Mouse (Mus musculus) G1E-ER4 (cell line): ENCODE measurements around the gene Olfr1368. TPM values are rescaled to one million over a fixed set of nuclear protein-coding genes. Genes with fewer than 3 reads are reported as not detected.

Experiments
- GATA1 ChIP-seq: IDR thresholded peaks from one replicate; pipeline ENCODE4 v1.8.0; 2012; ENCODE audit warnings: low read length, inconsistent platforms
- polyA plus RNA-seq: library from polyadenylated mRNA; stranded (reverse); fragments of >175 nt; gene quantifications from 2 replicates; pipeline ENCODE4 v1.2.3, GENCODE M21; 2012

Gene Olfr1368
- polyA plus RNA-seq = not detected in 2 replicates

DNA sequence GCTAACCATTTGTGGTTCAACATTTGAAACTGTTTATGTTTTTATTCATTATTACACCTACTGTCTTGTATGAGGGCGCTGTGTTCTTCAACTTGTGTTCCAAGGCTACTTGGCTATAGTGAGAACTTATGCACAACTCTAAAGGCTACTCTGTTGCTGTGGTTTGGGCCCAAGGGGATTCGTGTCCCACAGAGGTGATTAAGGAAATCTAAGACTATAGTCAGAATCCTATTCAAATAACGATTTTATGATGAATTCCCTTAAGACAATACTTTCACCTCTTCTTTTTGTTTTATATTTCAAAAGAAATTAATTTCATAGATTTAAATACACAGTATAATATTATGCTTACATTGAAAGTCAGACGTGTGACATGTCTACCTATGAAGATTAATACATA is at the start of gene Olfr1368:
Olfr1368 (minus strand) TSS at position 101 of the 400 bp plus-strand sequence.
- TF ChIP-seq GATA1 = no peak

DNA sequence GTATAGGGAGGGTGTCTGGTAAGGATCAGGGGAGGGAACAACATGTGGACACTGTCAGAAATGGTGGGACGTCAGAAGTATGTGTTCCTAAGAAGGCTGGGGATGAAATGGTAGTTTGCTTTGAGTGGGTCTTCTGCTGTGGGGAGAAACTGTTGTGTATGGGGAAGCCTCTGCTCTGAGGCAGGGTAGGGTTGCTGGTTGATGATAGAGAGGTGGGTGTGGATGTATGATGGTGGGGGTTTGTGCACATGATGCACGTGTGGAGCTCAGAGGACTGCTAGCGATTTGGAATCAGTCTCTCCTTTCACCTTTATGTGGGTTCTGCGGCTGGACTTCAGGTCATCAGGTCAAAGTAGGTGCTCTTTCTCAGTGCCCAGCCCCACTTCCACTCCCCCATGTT is 39.9 kb upstream of the Olfr1368 start:
- TF ChIP-seq GATA1 = no peak

GRCm38 (mm10) chr13:21183661-21184060 is 38.0 kb upstream of the Olfr1368 start:
- no peak for TF ChIP-seq GATA1

- TF ChIP-seq GATA1 = no peak
These were observed 37.4 kb upstream of the Olfr1368 start for GRCm38 (mm10) chr13:21183066-21183465.

- no peak for TF ChIP-seq GATA1
These were observed 36.3 kb upstream of the Olfr1368 start for GRCm38 (mm10) chr13:21181996-21182395.

DNA sequence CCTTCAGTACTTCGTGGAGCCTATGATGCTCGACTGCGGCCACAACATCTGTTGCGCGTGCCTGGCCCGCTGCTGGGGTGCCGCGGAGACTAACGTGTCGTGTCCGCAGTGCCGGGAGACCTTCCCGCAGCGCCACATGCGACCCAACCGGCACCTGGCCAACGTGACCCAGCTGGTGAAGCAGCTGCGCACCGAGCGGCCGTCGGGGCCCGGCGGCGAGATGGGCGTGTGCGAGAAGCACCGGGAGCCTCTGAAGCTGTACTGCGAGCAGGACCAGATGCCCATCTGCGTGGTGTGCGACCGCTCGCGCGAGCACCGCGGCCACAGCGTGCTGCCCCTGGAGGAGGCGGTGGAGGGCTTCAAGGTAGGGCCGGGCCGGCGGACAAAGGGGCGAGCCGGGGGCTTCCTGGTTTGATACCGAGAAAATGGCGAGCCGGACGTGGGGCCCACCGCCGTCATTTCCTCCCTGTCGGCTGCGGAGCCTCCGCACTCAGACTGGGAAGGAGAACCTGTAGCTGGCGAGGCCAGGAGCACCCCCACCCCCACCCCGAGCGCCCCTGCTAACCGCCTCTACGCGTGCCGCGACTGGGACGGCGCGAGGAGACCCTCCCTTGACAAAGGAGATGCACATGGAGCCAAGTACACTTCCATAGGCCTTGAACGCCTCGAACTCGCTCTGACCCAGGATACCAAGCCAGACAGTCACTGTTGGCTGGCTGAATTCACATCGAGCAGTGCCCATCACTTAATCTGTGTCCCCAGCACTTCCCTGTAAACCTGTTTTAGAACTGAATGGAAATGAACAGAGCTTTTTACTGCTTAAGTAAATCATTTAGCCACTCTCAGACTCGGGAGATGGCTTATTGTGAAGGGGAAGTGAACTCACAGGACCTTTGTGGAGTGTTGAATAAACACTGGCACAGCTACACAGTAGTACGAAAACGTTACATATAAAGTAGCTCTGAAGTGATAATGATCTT is 35.2 kb upstream of the Olfr1368 start:
- no peak for TF ChIP-seq GATA1

DNA sequence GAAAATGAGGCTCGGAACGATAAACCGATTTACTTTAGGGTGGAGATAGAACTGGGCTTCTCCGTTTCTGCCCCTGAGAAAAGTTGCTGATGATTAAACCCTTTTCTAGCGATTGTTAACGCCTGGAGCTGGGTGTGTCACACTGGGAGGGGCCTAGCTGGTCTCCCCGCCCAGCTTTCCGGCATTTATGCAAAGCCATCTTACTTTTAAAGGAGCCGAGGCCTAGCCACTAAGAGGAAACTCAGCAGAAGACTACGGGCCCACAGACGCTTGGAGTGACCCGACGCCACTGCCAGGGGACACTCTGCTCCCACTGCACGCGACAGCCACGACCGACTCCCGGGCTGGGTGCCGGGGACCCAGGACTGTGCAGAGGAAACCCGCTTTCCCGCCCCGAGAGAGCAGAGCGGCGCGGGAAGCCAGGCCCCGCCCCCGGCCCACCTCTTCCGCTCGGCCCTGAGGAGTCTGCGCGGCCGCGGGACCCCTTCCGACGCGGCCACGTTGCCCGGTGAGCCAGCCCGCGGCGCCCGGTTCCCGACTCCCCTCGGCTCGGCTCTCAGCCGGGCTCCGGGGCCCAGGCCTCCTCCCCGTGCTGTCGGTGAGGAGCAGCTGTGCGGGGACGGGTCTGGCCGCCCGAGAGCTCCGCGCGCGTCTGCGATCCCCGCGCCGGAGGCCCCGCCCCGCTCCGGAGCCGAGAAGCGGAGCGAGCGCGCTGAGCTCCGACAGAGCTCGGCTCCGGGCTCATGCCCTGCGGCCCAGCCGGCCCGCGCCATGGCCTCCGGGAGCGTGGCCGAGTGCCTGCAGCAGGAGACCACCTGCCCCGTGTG is 34.3 kb upstream of the Olfr1368 start:
- TF ChIP-seq GATA1 = no peak

DNA sequence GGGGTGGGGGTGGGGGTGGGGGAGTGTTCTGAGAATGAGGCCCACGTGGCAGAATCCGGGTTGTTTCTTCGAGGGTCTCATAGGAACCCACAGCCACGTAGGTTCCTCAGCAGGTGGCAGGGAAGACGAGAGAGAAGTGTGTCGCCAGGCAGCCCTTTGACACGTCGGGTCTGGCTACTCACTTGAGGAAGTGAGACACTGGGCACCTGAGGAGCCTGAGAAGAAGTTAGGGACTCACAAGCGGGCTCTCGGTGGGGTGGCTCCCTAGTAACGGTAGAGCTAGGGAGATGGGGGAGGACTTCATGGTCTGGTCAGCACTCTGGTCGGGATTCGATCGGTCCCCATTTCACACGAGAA is 33.7 kb upstream of the Olfr1368 start, which contains the start of gene Trim27:
Trim27 (plus strand) TSS at position 79 of the 357 bp plus-strand sequence.
- no peak for TF ChIP-seq GATA1

- TF ChIP-seq GATA1 = no peak
These were observed 32.7 kb upstream of the Olfr1368 start for GRCm38 (mm10) chr13:21178364-21178763.

GRCm38 (mm10) chr13:21177657-21178056 is 32.0 kb upstream of the Olfr1368 start:
- TF ChIP-seq GATA1 = no peak

- TF ChIP-seq GATA1 = no peak
These were observed 31.1 kb upstream of the Olfr1368 start for GRCm38 (mm10) chr13:21176733-21177132.

DNA sequence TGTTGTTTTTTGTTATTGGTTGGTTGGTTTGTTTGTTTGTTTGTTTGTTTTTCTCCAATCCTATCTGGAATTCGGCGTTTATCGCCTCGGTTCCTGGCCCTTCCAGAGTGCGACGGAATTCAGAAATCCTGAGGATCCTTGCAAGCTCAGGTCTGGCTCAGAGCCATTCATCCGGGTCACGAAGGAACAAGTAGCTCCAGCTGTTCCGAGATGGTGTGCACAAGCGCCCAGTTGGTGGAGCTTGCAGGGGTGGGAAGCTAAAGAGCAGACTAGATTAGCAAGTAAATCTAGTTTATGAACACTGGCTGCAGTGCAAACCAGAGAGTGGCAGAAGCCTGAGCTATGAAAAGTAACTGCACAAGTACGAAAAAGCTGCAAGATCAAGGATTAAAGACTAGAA is 27.4 kb upstream of the Olfr1368 start:
- no peak for TF ChIP-seq GATA1

DNA sequence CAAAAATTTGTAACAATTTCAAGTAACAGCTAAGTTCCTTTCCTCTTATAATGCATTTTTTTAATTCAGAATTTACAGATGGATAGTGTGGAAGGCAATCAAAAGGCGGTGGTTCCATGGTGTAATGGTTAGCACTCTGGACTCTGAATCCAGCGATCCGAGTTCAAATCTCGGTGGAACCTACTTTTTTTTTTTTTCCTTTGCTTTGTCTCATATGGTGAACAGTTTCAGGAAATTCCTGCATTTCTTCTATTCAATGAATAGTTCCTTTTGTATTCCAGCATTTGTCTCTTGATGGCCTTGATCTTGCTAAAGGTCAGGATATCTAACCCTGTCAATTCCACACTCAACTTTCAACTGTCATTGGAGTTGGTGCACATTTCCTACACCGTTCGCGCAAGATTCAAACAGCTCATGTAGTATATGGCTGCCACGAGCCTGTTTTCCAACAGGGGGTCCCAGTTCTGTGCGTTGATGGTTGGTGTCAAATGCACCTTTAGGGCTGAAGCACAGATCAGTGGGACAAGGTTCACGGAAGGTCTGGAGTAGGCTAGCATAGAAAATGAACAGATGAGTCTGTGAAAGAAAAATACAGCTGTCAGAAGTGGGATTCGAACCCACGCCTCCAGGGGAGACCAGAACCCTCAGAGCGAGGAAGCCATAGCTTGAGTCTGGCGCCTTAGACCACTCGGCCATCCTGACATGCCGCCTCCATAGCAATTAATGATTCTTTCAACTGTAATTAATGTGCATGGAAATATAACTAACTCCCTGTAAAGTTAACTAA is 26.8 kb upstream of the Olfr1368 start:
- TF ChIP-seq GATA1 = no peak

DNA sequence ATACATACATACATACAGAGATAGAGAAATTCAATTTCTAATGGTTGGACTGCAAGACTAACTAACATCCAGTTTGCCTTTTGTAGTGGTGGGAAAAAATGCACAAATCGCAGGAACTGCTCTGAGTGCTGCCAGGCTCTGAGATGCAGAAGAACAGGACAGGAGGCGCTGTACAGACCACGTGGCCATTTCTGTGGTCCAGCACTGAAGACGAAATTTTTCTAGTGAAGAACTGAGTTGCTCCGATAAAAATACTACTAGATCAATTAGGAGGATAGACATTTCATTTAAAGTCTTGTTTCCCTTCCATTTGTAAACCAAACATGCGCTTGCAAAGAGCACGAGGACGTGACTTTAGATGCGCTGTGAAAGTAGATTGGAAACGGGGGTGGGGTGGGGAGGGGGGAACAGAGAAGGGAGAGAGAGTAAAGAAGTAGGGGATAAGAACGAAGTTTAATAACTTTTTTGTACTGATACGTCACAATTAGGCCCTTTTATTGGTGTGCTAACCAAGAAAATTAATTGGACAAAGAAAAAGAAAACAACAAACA is 26.0 kb upstream of the Olfr1368 start:
- no peak for TF ChIP-seq GATA1

DNA sequence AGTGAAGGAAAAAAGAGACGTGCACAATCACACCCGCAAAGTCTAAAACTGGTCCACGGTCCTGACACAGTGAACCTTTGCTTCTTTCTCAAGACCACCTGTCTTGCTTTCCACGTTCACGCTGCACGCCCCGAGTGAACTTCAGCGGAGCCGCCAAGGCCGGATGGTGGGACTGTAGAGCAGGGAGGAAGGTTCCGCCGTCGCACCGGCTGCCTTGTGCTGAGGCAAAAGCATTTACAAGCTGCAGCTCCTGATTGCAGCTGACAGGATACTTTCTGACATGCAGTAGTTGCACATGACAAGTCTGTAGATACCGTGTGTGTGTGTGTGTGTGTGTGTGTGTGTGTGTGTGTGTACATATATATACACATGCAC is 25.5 kb upstream of the Olfr1368 start:
- no peak for TF ChIP-seq GATA1
